Mouse (Mus musculus) gastrocnemius, adult 2 months (tissue): ENCODE data around the gene Sbf1. TPM values are rescaled to one million over a fixed set of nuclear protein-coding genes. Genes with fewer than 3 reads are reported as not detected.
A peak's percentile ranks its signal among the peaks of the same experiment; 100 is the strongest.

Source experiments
- DNase-seq: peaks from one replicate; pipeline ENCODE4 v3.0.0; 2022
- H3K27ac ChIP-seq: fragments of 200-600 bp; 2 replicates; pipeline ENCODE4 v1.8.1; 2022; ENCODE audit warnings: mild to moderate bottlenecking
- H3K4me3 ChIP-seq: fragments of 200-600 bp; 2 replicates; pipeline ENCODE4 v1.8.1; 2022; ENCODE audit warnings: mild to moderate bottlenecking, moderate library complexity
- CTCF ChIP-seq: fragments of 200-600 bp; IDR thresholded peaks from 2 replicates; pipeline ENCODE4 v1.8.1; 2022; ENCODE audit warnings: antibody characterized with exemption, mild to moderate bottlenecking, moderate library complexity
- intact Hi-C: fragments of 180-260 bp; cut with DNase I; formaldehyde crosslinking; loops from one replicate; pipeline ENCODE4 v1.15.1; 2025
- total RNA-seq, 2 experiments: library from RNA; stranded (reverse); gene quantifications; 2 replicates each; pipeline ENCODE4 v1.2.3; 2021

Sbf1 gene
- total RNA-seq, 2 experiments from 2014 or later: 55.1 to 70.5 TPM

DNA sequence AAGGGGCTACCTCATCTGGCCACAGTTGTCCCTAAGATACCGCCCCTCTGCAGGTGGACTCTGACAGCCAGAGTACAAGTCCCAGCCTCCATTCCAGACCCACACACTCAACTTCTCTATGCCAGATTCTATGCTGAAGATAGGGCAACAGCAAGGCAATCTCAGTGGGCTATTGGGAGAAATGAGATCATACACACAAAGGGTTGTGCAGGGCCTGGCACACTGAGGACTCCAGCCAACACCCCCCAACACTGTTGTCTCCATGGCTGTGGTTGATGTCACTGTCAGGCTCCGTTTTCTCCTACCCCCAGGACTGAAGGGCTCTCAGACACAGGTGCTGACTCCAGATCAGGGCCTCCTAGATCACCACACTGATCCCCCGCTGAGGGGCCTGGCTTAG lies 1.0 kb downstream of the Sbf1 start:
- TF ChIP-seq CTCF: no peak
- no peak for DNase-seq
- intact Hi-C loops: no loop called here
- Histone ChIP-seq H3K27ac (peak overlapping the region; percentile 90), H3K4me3 (peak overlapping the region; percentile 93)

DNA sequence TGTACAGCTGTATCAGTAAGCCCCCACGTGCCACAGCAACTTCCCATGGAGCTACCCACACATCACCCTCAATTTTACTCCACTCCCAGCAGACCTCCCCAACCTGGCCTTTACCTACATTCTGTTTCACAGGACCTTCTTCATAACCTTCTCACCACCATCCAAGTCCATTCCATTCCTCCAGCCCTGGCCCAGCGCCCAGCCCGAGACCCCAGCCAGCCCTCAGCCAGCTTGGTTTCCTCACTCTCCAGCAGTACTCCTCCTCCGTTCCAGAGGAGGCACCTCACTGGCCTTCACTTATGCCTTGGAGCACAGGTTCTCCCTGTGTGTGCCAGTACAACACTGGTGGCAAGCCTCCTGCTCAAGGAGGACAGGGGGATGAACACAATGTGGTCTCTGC lies 1.8 kb downstream of the Sbf1 start:
- TF ChIP-seq CTCF: no peak
- DNase-seq: no peak
- Histone ChIP-seq H3K4me3 (peak overlapping the region; percentile 93), H3K27ac (no peak overlapping the region)
- intact Hi-C loops: no loop called here

DNA sequence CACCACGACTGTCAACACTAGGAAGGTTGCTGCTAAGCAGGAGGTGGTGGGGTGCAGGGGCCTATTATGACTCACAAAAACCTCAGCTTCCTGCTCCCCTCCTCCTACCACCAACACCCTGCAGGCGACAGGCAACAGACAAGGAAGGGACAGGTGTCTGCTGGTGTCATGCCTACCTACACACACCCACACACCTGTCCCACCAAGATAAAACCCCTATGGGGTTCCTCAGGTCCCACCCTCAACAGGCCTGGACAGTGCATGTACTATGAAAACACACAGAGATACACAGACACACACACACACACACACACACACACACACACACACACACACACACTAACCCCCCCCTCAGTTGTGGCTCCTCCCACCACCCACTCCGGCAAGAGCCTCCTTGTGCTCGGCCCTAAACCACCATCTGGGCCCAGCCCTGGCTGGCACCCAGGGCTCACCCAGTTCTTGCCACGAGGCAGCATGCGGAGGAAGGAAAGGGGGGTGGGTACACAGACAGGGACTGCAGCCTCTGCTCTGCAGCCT lies 5.1 kb downstream of the Sbf1 start:
- intact Hi-C loops: no loop called here
- DNase-seq: peak; percentile 52
- Histone ChIP-seq H3K27ac (0 out of 2 replicates have a peak overlapping the region, but pooled peaks have one; percentile 13), H3K4me3 (no peak overlapping the region; the same call in 1 of the 2 replicates)
- TF ChIP-seq CTCF: no peak

DNA sequence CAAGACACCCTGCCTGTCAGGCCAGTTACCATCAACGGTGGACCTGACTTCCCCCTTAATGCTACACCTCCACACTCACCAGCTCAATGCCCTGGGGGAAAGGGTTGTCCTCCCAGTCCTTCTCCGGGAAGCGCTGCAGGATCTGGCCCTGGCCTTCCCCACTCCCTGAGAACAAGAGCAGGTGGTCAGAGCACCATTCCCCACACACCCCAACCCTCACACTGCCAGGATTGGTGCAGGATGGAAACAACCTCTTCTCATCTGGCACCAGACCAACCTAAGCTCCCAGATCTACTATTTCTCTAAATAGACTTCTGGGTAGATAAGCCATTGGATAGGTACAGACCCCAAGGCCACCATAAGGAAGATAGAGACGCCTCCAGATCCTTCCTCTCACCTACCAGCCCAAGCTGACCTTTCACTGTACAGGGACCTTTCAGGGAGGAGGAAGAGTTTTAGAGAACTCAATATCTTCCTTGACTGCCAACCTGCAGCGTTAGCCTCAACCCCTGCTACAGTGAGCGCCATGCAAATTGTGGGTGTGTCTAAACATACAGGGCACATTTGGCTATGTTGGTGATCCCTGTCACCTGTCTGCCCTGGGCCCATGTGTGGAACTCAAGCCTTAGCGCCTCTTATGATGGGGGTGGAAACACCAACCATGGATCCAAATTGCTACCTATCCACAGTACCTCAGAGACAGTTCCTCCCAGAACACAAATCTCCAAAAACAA lies 6.5 kb downstream of the Sbf1 start:
- DNase-seq: no peak
- TF ChIP-seq CTCF: no peak
- H3K4me3 ChIP-seq: no peak overlapping the region
- H3K27ac ChIP-seq: no peak overlapping the region
- intact Hi-C loops: no loop called here

DNA sequence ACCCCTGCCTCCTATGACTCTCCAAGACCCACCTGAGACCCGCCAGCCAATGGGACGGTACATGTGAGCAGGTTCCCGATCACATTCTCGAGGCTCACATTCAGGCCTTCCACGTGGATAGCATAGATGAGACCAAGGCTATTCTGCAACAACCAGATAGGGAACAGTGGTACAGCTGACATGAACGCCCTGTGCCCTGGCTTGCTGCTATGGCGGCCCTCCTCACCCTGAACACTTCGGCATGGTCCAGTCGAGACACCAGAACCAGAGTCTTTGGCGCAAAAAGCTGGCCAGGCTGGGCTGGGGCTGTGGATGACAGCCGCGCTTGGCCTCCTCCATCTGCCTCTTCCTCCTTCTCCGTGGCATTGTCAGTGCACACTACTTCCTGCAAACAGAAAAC lies 7.7 kb downstream of the Sbf1 start:
- no peak for DNase-seq
- intact Hi-C loops: no loop called here
- Histone ChIP-seq H3K27ac (no peak overlapping the region), H3K4me3 (no peak overlapping the region)
- TF ChIP-seq CTCF: no peak

GRCm38 (mm10) chr15:89305966-89306365 lies 9.1 kb downstream of the Sbf1 start:
- H3K4me3 ChIP-seq: no peak overlapping the region
- no peak for DNase-seq
- no peak overlapping the region for H3K27ac ChIP-seq
- no peak for TF ChIP-seq CTCF
- intact Hi-C loops: no loop called here

GRCm38 (mm10) chr15:89300600-89300999 lies 14.5 kb downstream of the Sbf1 start:
- intact Hi-C loops: no loop called here
- Histone ChIP-seq H3K4me3 (no peak overlapping the region), H3K27ac (no peak overlapping the region)
- DNase-seq: no peak
- TF ChIP-seq CTCF: no peak

GRCm38 (mm10) chr15:89300180-89300579 lies 14.9 kb downstream of the Sbf1 start:
- Histone ChIP-seq H3K27ac (no peak overlapping the region), H3K4me3 (no peak overlapping the region)
- no peak for DNase-seq
- intact Hi-C loops: no loop called here
- TF ChIP-seq CTCF: no peak

GRCm38 (mm10) chr15:89297695-89298094 lies 17.4 kb downstream of the Sbf1 start:
- Histone ChIP-seq H3K4me3 (no peak overlapping the region), H3K27ac (no peak overlapping the region)
- no peak for TF ChIP-seq CTCF
- intact Hi-C loops: no loop called here
- no peak for DNase-seq

DNA sequence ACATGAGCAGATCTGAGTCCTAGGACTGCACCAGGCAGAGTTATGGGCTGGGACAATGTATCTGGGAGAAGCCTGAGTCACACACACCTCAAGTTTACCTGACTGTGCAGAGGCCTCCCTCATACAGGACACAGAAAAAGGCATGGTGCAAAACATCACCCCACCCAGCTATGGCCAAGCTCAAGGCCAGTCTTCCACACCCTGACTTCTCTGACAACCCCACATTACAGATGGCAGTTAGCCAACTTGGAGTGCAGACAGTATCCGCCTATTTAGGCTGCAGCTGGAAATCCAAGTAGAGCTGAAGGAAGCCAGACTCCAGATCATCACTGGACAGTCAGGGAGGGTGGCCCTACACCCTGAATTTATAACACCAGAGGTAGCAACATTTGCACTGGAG lies 18.6 kb downstream of the Sbf1 start:
- Histone ChIP-seq H3K27ac (no peak overlapping the region; the same call in 1 of the 2 replicates), H3K4me3 (no peak overlapping the region)
- intact Hi-C loops: no loop called here
- no peak for TF ChIP-seq CTCF
- DNase-seq: peak; percentile 63

GRCm38 (mm10) chr15:89295580-89296165 lies 19.4 kb downstream of the Sbf1 start:
- H3K27ac ChIP-seq: no peak overlapping the region; the same call in 1 of the 2 replicates
- no peak for TF ChIP-seq CTCF
- H3K4me3 ChIP-seq: no peak overlapping the region
- DNase-seq: no peak
- intact Hi-C loops: no loop called here

DNA sequence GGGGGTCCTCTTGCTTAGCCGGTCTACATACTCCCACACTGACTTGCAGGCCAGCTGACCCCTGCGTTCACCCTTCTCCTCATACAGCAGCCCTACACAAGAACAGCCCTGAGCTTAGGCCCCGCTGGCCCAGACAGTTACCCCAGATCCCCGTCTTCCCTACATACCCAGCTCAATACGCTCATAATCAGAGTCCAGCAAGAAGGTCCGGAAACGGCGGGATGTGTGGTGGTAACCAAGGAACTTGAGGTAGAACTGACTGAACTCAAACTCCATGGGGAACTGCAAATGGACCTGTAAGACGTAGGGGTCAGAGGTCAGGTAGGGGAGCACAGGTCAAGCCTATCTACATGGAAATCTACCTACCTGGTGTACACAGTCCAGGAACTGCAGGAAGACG lies 21.3 kb downstream of the Sbf1 start:
- no peak overlapping the region for H3K4me3 ChIP-seq
- DNase-seq: no peak
- no peak for TF ChIP-seq CTCF
- no peak overlapping the region for H3K27ac ChIP-seq
- intact Hi-C loops: no loop called here

DNA sequence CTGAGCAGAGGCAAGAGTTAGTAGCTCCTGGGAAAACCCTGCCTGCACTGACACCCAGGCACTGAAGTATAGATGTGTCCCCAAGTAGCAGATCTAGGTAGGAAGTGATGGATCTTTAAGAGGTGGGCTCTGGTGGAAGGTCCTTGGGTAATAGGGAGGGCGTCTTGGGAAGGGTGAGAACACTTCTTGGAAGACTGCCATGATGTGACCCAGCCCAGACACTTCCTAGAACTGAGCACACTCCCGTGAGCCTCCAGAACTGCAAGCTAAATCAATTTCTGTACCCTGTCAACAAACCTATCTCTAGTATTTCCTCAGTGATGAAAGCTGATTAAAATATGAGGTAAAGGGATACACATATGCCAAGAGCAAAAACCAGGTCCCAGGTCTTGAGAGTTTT lies 22.3 kb downstream of the Sbf1 start:
- DNase-seq: no peak
- Histone ChIP-seq H3K27ac (no peak overlapping the region), H3K4me3 (no peak overlapping the region)
- TF ChIP-seq CTCF: no peak
- intact Hi-C loops: no loop called here
